Mouse (Mus musculus) erythroblast, embryonic 14.5 days (primary cell): Measurements from ENCODE around the gene Alx3.

ENCODE experiments used
- GATA1 ChIP-seq: IDR thresholded peaks from 2 replicates; pipeline ENCODE4 v1.6.1; 2012; ENCODE audit warnings: low read length, inconsistent platforms, mixed read lengths
- TAL1 ChIP-seq: IDR thresholded peaks from 3 replicates; pipeline ENCODE4 v1.6.1; 2012; ENCODE audit warnings: low read length, inconsistent platforms, mixed read lengths

GRCm38 (mm10) chr3:107558740-107559139 is 36.1 kb upstream of the Alx3 start:
- TF ChIP-seq GATA1 (no peak), TAL1 (no peak)
